Mouse (Mus musculus): ENCODE results near the gene Gtf3c5.

The Gtf3c5 gene

GRCm38 (mm10) chr2:28609851-28610250, 26.3 kb upstream of the Gtf3c5 start:
- intact Hi-C loops (cut with DNase I): no loop called here

- intact Hi-C loops (cut with DNase I): no loop called here
Observed at GRCm38 (mm10) chr2:28607341-28608165, 24.0 kb upstream of the Gtf3c5 start.

- intact Hi-C loops (cut with DNase I): no loop called here
Observed at GRCm38 (mm10) chr2:28606601-28607340, 23.2 kb upstream of the Gtf3c5 start.

- intact Hi-C loops (cut with DNase I): no loop called here
Observed at GRCm38 (mm10) chr2:28605789-28606541, 22.4 kb upstream of the Gtf3c5 start.

DNA sequence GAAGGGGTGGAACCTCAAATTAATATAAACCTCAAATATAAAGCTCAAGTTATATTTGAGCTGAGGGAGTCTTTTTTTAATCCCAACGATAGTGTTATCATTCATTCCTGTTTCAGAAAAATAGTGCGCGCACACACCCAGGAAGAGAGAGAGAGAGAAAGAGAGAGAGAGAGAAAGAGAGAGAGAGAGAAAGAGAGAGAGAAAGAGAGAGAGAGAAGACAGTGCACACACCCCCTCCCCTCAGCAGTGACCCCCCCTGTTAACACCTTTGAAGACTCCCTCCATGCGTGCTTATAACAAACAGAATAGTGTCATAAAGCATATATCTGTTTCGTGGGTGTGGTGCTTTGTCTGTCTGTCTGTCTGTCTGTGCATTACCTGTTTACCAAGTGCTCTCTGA, 20.0 kb upstream of the Gtf3c5 start:
- intact Hi-C loops (cut with DNase I): no loop called here

DNA sequence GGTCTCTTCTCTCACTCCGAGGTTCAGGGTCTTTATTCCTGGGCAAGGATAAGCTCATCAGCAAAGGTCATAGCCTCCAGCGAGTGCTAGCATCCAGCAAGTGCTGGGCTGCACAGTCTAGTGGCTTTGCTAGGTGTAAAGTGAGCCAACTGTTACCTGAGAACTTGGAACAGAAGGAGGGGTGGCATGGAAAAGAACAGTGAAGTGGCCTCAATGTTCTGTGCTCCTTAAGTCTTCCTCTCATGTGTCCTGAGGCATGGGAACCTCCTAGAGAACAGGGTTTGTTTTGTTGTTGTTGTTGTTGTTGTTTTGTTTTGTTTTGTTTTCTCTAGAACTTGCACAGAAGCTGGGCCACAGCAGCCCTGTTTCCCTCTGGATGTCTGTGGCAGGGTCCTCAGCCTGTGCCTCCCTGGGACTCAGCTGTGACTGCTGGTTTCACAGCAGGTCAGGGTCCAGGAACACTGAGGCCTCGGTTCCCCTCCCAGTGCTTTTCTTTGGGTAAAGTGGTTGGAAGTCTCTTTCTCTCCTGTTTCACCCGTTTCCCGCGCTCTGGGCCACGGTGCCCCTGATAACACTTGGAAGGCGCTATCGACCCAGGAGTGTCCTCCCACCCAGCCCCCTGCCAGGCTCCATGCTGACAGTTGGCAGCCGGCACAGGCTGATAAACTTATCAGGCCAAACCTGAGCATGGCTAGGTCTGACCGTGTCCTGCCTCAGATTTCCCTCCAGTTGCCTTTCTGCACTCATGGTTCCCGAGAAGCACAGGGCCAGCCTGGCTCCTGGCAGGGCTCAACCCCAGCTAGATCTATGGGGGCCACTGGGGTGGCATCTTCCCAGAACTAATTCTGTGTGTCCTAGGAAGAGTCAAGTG, 18.4 kb upstream of the Gtf3c5 start:
- intact Hi-C loops (cut with DNase I): no loop called here

DNA sequence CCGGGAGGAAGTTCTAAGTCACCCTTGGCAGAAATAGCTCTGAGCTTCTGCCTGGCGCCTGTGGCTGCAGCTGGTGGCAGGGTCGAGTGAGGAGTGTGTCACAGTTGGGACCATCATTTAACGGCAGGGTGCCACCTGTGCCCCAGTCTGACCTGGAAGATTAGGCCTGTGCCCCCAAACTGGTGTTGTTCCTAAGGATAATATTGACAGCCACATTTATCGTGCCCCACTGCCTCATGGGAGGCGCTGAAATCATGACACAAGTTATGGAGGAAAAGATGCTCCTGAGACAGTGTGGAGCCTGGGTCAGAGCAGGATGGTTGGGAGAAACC, 16.0 kb upstream of the Gtf3c5 start:
- intact Hi-C loops (cut with DNase I): no loop called here

- intact Hi-C loops (cut with DNase I): no loop called here
Observed at GRCm38 (mm10) chr2:28598692-28599568, 15.4 kb upstream of the Gtf3c5 start.

GRCm38 (mm10) chr2:28597733-28598547, 14.4 kb upstream of the Gtf3c5 start:
- intact Hi-C loops (cut with DNase I): no loop called here

GRCm38 (mm10) chr2:28596998-28597397, 13.4 kb upstream of the Gtf3c5 start:
- intact Hi-C loops (cut with DNase I): no loop called here

GRCm38 (mm10) chr2:28596021-28596420, 12.5 kb upstream of the Gtf3c5 start:
- intact Hi-C loops (cut with DNase I): no loop called here

DNA sequence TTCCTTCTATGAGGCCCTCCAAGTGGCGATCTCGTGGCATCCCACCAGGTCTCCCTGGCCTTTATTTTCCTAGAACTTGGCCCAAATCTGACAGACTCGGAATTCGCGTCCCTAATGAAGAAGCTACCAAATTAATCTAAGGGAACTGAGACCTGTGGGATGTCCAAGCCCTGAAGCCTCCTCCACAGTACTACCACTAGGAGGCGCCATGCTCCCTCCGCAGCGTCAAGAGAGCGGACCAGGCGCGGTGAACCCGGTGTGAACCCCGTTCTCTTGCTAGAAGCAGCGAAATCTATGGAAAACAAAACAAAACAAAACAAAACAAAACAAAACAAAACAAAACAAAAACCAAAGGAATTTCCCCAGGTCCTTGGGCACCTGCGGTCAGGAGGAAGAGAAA, 9.3 kb upstream of the Gtf3c5 start:
- intact Hi-C loops (cut with DNase I): loop anchor here (2.0 kb wide), 1 partner anchor 30 kb away; no protein-coding TSS in a partner anchor

GRCm38 (mm10) chr2:28591479-28591878, 7.9 kb upstream of the Gtf3c5 start:
- intact Hi-C loops (cut with DNase I): no loop called here

DNA sequence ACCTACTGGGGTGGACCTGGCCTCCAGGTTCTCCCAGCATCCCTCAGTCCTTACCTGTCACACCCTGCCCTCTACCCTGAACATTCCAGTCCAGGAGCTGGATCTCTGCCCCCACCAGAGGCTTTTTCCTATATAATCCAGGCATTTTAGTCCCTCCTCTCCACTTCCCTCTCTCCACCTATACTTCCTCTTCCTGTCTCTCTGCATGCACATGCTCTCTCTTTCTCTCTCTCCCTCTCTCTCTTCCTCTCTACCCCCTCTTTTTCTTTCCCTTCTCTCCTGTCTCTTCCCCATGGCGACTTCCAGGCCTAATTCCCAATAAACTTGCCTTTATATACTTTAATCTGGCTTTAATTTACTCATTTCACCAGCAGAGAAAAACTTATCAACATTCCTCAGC, 5.0 kb upstream of the Gtf3c5 start:
- intact Hi-C loops (cut with DNase I): no loop called here

DNA sequence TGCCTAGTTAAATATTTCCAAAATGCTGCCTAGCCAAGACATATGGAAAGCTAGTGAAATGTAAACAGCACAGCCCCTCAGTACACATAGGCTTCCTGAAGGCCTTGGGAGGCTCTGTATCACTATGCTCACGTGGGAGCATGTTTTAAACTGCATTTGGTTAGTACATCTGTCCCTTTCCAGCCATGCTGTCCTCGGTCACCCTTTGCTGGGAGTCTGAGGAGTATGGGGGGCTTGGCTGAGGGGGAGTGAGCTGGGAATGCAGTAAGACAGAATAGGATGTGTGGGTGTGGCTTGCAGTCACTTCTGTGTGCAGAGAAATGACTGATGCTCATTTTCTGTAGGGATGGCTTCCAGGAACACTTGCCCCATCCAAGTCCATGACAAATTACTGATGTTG, 2.2 kb upstream of the Gtf3c5 start:
- intact Hi-C loops (cut with DNase I): no loop called here

DNA sequence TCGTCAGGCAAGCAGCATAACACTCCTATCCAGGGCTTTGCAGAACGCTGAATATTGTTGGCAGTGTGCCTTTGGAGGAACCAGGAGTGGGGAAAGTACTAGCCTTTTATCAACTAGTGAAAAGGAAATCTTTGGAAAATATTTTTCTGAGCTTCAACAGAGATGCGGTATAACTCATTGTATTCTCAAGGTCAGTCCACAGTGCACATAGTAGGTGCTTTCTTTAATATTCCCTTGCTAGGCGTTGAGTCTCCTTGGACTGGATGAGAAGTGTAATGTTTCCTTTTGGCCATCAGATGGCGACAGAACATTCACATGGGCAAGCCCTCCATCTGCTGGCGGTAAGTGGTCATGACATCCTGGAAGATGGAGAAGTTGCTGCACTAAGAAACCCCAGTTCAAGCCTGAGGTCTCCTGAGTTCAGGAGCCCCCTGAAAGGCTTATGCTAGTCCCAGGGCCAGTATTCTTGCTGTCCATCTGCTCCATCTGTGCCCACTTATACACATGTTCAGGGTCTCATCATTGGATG, 1.6 kb upstream of the Gtf3c5 start:
- intact Hi-C loops (cut with DNase I): no loop called here

DNA sequence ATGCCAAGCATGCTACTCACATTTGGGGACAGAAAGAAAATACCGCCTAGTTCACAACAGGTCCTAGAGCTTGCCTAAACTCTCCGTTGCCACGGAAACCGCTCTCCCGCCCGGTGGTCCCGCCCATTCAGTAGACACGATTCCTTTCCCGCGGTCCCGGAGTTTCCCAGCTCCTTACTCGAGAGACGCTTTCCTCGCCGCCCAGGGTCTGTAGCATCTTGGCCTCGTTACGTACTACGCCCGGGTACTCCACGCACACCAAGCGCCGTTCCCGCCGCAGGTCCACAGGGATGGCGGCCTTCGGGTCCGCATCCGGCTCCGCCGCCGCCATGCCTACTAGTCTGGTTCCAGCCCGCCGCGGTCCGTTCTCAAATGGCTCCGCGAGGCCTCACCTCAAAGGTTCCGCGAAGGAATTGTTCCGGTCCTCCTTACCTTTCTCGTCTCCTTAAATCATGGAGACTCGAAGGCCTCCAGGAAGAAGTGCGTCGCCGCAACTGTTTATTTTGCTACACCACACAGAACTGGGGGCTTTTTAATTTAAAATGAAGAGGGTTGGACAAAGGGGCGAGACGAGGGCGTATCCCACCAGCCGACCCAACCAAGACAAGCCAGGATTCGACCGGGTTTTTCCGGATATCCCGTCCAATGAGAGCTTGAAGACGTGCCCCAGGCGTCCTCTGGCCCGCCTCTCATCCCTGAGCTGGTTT, 751 bp downstream of the Gtf3c5 start:
- intact Hi-C loops (cut with DNase I): loop anchor here (1.0 kb wide), 1 partner anchor 65 kb away; no protein-coding TSS in a partner anchor

- intact Hi-C loops (cut with DNase I): no loop called here
Observed at GRCm38 (mm10) chr2:28578003-28578402, 5.5 kb downstream of the Gtf3c5 start.
